Mouse (Mus musculus): ENCODE results near the gene Bcat1.
A peak's percentile ranks its signal among the peaks of the same experiment; 100 is the strongest.

The Bcat1 gene

DNA sequence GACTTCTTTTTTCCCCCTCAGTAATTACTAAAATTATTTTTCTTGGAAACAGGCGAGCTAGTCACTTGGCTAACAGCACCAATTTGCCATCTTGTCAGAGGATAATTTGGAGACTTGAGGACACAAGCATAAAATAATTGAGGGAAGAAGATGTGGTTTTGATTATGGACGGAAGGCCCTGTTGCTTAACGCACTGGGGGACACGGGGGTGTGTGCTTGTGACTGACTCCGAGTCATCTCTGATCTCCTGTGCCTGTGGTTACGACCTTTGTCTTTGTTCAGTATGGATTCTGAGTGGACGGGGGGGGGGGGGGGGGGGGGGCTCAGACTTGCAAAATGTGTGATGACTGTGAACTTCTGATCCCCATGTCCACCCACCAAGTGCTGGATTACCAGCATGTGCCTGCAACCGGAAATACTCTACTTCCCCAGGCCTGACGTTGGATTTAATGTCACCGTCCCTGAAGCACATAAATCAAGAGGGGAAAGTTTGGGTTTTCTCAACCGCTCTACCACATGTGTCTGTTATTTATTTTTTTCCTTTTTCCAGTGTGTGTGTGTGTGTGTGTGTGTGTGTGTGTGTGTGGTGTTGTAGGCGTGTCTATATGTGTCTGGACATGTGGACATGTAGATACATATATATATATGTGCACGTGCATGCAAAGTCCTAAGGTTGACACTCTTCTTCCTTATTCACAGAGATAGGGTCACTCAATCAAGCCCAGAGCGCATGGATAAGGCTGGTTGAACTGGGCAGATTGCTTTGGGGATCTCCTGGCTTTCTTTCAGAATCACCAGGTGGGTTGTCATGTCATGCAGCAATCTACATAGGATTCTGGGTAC lies 73.7 kb downstream of the Bcat1 start:
- DNase-seq, result no peak

DNA sequence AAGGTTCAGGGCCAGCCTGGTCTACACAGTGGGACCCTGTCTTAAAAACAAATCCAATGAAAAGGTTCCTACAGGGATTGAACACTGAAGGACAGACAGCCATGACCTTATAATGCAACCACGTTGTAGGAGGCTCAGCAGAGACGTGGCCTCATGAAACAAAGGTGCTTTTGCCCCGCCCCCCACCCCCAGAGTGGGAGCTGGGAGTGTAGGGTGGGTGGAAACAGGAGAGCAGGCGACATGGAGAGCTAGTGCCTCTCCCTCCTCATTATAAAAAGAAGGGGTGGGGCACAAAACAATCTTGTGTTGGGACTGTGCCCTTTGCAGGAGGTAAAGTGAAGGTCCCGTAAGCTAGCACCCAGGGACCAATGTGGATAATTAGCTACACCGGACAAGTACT lies 74.5 kb downstream of the Bcat1 start:
- DNase-seq, result no peak

DNA sequence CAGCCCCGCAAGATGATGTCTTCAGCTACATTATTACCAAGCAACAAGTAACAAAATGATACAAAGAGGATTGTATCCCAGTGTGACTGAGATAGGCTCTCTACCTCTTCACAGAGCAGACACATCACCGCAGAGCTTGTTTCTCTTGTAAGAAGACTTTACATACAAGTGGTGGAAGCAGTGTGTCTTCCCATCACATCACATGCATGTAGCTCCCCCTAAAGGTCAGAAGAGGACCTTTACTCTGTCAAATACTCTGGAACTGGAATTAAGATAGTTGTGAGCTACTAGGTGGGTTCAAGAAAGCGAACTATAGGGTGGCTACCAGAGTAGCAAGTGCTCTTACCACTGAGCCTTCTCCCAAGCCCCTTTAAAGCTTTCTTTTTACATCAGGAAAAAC lies 78.8 kb downstream of the Bcat1 start:
- no peak for DNase-seq

DNA sequence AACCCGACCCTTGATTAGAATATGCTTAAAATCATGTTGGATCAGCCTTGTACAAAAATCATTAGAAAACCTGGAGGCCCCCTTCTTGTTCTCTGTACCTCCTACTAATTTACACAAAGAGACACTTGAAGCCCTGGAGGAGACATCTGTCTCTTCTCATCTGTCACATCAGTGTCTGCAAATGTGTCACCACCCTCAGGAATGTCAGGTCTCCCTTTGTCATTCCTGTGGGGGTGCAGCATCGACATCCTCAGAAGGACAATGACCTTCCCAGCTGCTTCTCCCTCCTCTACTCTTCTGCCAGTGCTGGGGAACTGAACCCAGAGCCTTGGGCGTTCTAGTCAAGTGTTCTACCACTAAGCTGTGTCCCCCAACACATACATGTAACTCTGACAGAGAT lies 83.9 kb downstream of the Bcat1 start:
- DNase-seq, result no peak

DNA sequence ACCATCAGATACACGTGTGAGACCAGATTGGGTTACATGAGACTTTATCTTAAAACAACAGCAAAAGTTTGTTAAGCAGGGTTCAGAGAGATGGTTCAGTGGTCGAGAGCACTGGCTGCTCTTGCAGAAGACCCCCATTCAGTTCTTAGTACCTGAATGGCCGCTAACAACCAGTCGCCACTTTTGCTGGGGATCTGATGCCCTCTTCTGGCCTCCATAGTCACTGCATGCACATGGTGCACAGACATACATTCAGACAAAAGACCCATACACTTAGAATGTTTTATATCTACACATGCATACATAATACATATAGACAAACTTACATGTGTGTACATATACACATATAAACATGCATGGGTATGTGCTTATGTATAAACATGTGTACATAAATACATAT lies 86.8 kb downstream of the Bcat1 start:
- DNase-seq, result no peak

DNA sequence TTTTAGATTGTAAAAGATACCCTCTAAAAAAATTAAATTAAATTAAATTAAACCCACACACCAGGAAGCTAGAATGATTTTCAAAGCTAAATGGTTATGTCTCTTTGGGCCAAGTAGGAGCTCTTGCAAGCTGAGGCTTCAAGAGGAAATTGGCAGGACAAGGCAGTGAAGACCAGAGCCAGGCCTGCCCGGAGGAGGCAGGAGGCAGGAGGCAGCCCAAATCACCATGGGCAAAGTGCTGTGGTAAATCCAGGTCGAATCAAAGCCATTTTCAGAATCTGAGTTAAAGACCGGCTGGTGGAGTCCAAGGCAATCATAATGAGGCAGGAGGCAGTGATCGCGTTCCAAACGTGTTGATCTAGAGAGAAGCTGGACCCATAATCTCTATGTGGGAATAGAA lies 88.3 kb downstream of the Bcat1 start:
- DNase-seq, result no peak

DNA sequence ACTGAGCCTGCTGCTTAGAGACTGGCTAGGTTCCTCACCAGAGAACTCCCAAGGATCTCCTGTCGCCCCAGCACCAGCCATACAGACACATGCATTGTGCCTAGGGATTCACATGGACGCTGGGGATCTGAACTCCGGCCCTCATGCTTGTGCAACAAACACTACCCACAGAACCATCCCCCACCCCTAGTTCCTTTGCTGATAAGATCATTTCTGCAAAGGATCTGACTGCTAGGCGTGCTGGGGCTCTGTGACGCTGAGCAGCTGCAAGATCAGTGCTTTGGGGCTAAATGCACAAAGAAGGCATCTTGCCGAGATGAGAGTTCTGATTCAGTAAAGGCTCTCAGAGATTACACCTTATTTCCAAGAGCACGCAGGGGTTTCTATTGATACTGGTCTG lies 88.8 kb downstream of the Bcat1 start:
- DNase-seq, result no peak

DNA sequence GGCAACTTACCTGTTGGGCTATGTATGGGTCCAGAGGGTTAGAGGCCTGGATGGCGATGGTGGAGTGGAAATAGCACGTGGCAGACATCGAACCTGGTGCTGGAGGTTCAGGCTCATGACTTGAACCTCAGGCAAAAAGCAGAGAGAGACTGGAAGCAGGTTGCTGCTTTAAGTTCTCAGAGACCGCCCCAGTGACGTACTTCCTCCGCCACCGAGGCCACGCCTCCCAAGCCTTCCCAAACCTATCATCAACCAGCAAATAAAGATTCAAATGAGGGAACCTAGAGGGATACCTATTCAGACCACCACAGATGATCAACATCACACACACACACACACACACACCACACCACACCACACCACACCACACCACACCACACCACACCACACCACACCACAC lies 91.8 kb downstream of the Bcat1 start:
- no peak for DNase-seq

DNA sequence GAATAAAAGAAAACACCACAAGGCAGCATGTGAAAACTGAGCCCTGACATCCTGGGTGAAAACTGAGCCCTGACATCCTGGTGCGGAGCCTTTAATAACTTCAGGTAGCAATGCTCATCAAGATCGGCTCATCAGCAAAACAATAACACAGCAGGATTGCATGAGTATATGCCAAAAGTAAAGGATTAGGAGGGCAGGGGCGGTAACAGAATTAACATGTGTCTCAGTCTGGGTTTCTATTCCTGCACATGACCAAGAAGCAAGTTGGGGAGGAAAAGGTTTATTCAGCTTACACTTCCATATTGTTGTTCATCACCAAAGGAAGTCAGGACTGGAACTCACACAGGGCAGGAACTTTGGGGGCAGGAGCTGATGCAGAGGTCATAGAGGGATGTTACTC lies 93.9 kb downstream of the Bcat1 start:
- no peak for DNase-seq

DNA sequence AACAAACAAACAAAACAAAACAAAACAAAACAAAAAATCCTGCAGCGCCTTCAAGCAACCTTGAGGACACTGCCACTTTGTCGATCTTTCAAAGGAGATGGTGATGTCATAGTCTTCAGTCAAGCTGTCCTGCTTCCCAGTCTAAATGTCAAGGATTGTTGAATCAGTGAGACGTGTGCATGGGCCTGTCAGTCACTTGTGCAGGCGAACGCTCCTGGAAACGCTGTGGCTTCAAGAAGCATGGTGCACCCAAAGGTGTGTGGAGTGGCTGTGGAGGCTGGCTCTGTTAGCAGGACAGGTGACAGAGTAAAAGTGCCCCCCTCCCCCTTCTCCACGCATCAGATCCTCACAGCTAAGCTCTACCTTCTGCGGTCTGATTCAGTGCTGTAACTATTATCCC lies 103.6 kb downstream of the Bcat1 start:
- DNase-seq, result no peak

DNA sequence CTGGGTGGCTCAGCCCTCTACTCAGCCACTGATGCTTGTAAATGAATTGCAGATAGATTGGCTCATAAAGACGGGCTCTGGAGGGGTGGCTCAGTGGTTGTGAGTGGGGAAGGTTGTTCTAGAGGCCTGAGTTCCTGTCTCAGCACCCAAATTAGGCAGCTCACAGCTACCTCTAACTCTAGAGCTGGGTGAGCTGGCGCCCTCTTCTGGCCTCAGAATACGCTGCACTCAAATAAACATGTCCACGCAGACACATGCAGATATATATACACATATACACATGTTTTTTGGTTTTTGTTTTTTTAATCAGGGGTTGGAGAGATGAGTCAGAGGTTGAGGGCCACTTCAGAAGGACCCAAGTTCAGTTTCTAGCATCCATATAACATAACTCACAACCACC lies 105.1 kb downstream of the Bcat1 start:
- DNase-seq, result no peak

DNA sequence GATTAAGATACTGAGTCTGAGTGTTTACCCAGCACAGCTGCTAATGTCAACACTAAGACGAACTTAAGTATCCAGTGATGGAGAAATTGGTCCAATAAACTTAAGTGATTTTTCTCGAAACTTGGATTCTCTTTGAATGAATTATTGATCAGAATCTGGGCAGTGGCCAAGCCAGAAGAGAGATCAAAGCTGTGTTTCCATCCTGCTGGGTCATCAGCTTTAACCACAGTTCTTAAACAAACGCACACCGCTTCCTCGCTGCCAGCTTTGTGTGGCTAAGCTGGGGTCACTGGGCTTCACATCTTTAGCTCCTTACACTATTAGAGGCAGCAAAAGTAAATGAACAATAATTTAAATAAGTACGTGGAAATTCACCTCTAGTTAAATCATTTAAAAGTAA lies 108.4 kb downstream of the Bcat1 start:
- no peak for DNase-seq

DNA sequence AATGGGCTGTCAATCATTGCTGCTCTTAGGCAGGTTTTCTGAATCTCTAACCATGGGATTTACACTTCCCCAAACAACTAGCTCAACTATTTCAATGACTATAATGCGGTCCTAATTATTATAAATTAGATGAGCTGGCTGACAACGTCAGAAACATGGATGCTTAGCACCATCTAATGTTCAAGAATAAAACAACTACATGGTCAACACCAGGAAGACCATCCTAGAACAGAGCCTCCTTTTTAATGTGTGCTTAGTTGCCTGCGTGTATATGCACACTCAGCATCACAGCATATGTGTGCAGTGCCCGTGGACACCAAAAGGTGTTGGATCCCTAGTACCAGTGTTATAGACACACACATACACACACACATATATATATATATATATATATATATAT lies 111.8 kb downstream of the Bcat1 start:
- no peak for DNase-seq

DNA sequence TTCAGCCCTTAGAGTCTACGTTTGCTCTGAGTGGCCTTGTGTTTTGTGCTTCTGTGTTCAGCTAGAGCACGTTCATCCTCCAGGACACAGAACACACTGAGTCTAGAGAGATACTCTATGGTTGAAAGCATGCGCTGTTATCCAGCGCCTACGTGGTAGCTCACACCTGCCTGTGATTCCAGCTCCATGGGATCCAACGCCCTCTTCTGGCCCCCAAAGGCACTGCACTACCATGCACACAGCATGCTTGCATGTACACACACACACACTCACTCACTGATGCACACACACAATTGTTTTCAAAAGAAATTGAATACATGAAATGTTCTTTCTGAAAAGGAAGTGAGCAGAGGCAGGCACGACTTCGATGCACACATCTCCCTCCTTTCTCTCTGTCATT lies 112.8 kb downstream of the Bcat1 start:
- DNase-seq, result no peak

DNA sequence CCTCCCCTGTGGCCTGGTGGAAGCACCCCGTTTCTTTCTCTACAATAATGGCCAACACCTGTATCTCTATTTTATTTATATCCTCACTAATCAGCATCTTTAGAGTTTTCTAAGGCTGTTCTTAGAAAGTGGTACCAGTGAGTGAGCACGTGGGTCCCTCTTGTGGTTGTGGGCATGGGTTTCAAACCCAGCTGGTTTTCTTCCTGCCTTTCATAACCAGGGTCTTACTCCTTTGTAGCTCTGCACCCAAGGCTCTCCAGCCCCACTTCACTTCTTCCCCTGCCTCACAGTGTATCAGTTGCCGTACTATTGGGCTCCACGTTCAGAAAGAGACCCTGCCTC lies 114.0 kb downstream of the Bcat1 start:
- no peak for DNase-seq

DNA sequence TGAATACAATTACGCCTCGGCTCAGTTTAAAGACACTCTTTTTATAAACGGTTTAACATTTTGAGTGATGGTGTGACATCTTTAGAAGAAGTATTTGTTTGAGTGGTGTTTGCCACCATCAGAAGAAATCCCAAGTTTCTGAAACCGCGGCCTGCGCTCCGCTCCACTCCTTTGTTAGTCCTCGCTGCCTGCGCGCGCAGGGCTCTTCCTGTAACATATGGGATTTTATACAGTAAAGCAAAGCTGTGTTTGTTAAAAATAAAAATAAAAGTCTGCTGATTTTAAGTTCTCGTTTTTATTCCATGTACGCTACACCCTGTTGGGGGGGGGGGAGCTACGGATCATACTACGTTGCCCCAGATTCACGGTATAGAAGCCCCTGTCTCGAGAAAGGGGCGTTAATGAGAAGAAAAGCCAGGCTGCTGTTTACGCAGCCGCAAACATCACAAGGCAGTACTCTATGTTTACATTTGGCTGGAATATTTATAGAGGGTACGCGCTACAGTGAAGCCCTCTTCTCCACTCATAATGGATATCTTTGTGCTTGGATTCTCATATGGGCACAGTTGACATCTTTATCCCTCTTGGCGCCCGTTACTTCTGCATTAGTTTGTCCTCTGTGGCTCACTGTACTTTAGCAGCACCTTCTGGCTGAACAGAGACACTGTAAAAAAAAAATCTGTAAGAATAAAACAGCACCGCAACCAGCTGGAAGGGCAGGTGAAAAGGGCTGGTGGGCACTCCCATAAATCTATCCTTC lies 114.6 kb downstream of the Bcat1 start:
- DNase-seq, result peak; percentile 1

DNA sequence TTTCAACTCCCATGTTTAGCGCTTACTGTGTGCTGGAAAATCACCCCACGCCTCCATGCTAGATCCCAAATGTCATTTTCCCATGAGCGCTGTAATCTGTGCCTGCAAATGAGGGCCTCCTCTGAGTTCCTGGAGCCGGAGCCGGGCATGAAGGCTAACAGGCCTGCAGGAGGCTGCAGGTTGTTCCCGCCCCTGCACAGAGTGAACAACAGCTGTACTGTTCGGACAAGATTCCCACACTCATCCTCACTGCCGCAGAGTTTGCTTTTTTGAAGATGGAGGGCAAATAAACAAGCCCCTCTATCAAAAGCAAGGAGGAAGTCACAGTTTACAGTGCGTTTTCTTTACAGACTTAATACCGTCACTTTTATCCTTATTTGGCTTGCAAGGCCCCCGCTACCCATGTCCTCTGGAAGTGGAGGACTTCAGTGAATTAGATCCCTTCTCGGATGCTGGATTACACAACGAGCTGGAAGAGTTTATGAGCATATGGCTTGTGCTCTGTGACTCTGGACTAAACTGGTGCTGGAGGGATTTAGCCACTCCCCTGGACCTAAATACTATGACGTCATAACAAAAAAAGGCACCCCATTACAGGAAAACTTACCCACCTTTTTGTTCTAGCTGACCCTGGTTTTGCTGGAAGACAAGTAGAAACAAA lies 120.0 kb downstream of the Bcat1 start:
- no peak for DNase-seq

DNA sequence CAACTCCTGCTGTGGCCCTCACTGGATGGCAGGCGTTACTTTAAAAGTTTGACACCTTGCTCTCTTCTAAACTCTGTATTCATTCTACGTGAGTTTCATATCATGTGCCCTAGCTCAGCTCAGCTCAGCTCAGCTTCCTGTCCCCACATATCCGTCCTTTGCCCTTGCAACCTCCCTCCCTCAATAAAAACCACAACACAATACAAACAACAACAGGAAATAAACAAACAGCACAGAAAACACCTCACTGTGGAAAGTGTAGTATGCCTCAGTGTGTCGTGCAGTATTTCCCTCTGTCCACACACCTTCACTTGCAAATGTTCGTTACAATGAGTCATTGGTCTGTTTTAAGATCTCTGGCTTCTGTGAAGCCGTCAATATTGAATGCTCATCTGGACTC lies 123.1 kb downstream of the Bcat1 start:
- DNase-seq, result no peak

DNA sequence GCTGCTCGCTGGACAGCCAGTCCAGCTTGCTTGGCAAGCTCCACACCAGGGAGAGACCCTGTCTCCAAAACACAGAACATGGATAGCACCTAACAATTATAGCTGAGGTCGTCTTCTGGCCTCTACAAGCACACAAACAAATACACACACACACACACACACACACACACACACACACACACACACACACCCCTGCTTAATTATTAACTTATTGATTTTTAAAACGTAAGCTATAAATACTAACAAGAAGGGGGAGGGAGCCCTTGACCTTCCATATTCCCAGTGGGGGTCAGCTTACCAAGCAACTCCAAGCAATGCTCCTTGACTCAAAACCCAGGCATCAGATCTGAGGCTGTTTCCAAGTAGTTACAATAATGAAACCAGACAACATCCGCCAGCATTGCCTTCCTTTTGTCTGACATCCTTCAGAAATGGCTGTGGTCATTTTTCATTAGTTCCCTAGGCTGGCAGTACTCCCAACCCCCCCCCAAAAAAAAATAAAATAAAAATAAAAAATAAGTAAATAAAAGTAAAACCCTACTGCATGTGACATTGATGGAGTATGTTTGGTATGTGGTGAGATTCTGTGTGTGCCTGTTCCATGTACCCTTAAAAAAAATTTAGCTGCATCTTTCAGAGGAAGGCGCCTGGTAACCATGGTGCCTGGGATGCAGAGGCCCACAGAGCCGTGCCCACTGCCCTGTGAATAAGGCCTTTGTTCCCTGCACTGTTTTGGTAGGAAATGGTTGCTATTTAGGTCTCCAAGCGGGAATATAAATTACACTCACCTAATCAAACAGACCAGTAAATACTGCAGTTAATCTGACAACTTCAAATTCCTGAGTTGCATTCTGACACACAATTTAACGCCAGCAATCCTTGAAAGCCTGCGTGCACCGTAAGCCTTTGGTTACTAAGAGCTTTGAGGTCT lies 131.3 kb downstream of the Bcat1 start:
- DNase-seq, result no peak
